Mouse (Mus musculus) midbrain, embryonic 10.5 days (tissue): ENCODE results near the gene Clasp2. TPM values are rescaled to one million over a fixed set of nuclear protein-coding genes. Genes with fewer than 3 reads are reported as not detected.

ENCODE experiments used
- DNase-seq: peaks from one replicate; pipeline ENCODE4 v3.0.0-alpha.2; 2017; ENCODE audit warnings: low spot score
- H3K27ac ChIP-seq: fragments of 300-500 bp; sonication (generic); replicated peaks from 2 replicates; pipeline ENCODE4 v1.5.1; 2016; ENCODE audit warnings: mild to moderate bottlenecking
- H3K27me3 ChIP-seq: fragments of 300-500 bp; sonication (generic); 2 replicates; pipeline ENCODE4 v1.6.1; 2016; ENCODE audit warnings: low read depth, mild to moderate bottlenecking; ENCODE audit not compliant: poor library complexity, severe bottlenecking
- H3K36me3 ChIP-seq: fragments of 300-500 bp; sonication (generic); 2 replicates; pipeline ENCODE4 v1.6.1; 2016; ENCODE audit warnings: mild to moderate bottlenecking, moderate library complexity
- H3K4me1 ChIP-seq: fragments of 300-500 bp; sonication (generic); 2 replicates; pipeline ENCODE4 v1.6.1; 2016
- H3K4me3 ChIP-seq: fragments of 300-500 bp; sonication (generic); 2 replicates; pipeline ENCODE4 v1.5.1; 2016; ENCODE audit warnings: mild to moderate bottlenecking, moderate library complexity
- H3K9me3 ChIP-seq: fragments of 300-500 bp; sonication (generic); replicated peaks from 2 replicates; pipeline ENCODE4 v1.6.1; 2016; ENCODE audit warnings: mild to moderate bottlenecking
- WGBS: fragments of 180-500 bp; shearing (Covaris S2); methylation state at CpG from one replicate; pipeline ENCODE4 v1.1.7; 2016; 5-methylcytosine and 5-hydroxymethylcytosine counted together
- polyA plus RNA-seq: library from polyadenylated mRNA; unstranded; fragments of >200 nt; fragmentation: Nextera tagmentation; extraction: Ambion mirVana; gene quantifications from 2 replicates; pipeline ENCODE4 v1.2.1, GENCODE M21; 2016

Gene Clasp2
- polyA plus RNA-seq, 1 experiment from 2014 or later: 32.9 TPM

GRCm38 (mm10) chr9:113726991-113727680, 14.1 kb upstream of the Clasp2 start:
- no peak overlapping the region for H3K4me3 ChIP-seq
- DNase-seq: no peak
- H3K27me3 ChIP-seq: no peaks in the 10 kb centered on the region
- no peaks in the 10 kb centered on the region for H3K36me3 ChIP-seq
- 90% methylated on average over 18 of the region's 18 CpGs for WGBS
- no peaks in the 10 kb centered on the region for H3K9me3 ChIP-seq
- H3K4me1 ChIP-seq: no peaks in the 10 kb centered on the region
- H3K27ac ChIP-seq: no peak overlapping the region

- WGBS: 85% methylated on average over 3 of the region's 3 CpGs
- Histone ChIP-seq H3K9me3 (no peaks in the 10 kb centered on the region), H3K27me3 (no peaks in the 10 kb centered on the region), H3K36me3 (no peaks in the 10 kb centered on the region), H3K4me3 (no peak overlapping the region), H3K27ac (no peak overlapping the region), H3K4me1 (no peaks in the 10 kb centered on the region)
- DNase-seq: no peak
Observed at GRCm38 (mm10) chr9:113731540-113731939, 9.7 kb upstream of the Clasp2 start.

GRCm38 (mm10) chr9:113735920-113736319, 5.4 kb upstream of the Clasp2 start:
- H3K27ac ChIP-seq: no peak overlapping the region

GRCm38 (mm10) chr9:113738021-113738420, 3.3 kb upstream of the Clasp2 start:
- Histone ChIP-seq H3K4me3 (no peak overlapping the region), H3K27me3 (no peaks in the 10 kb centered on the region), H3K27ac (no peak overlapping the region), H3K36me3 (no peaks in the 10 kb centered on the region), H3K9me3 (no peaks in the 10 kb centered on the region), H3K4me1 (peaks cover 20% of the 10 kb centered on the region)
- WGBS: 74% methylated on average over 9 of the region's 9 CpGs
- DNase-seq: no peak

More at GRCm38 (mm10) chr9:113735920-113736319, 5.4 kb upstream of the Clasp2 start:
- Histone ChIP-seq H3K4me1 (peaks cover 10% of the 10 kb centered on the region), H3K9me3 (no peaks in the 10 kb centered on the region), H3K4me3 (no peak overlapping the region), H3K36me3 (no peaks in the 10 kb centered on the region), H3K27me3 (no peaks in the 10 kb centered on the region)
- DNase-seq: no peak

GRCm38 (mm10) chr9:113738941-113739340, 2.3 kb upstream of the Clasp2 start:
- no peak for DNase-seq
- Histone ChIP-seq H3K9me3 (no peaks in the 10 kb centered on the region), H3K27ac (no peak overlapping the region), H3K4me3 (no peak overlapping the region), H3K36me3 (no peaks in the 10 kb centered on the region), H3K4me1 (peaks cover 25% of the 10 kb centered on the region), H3K27me3 (no peaks in the 10 kb centered on the region)
- 92% methylated on average over 6 of the region's 6 CpGs for WGBS

GRCm38 (mm10) chr9:113741637-113742137, 414 bp downstream of the Clasp2 start:
- no peaks in the 10 kb centered on the region for H3K27me3 ChIP-seq
- no peaks in the 10 kb centered on the region for H3K9me3 ChIP-seq
- no peaks in the 10 kb centered on the region for H3K36me3 ChIP-seq
- DNase-seq: peak; percentile 75
- peak overlapping the region; percentile 96 for H3K4me3 ChIP-seq
- H3K27ac ChIP-seq: peak overlapping the region; percentile 95
- WGBS: under 1% methylated on average over 63 of the region's 64 CpGs
- peaks cover 25% of the 10 kb centered on the region for H3K4me1 ChIP-seq

GRCm38 (mm10) chr9:113742361-113742794, 1.1 kb downstream of the Clasp2 start:
- peak overlapping the region; percentile 96 for H3K4me3 ChIP-seq
- peak overlapping the region; percentile 95 for H3K27ac ChIP-seq
- H3K9me3 ChIP-seq: no peaks in the 10 kb centered on the region
- H3K27me3 ChIP-seq: no peaks in the 10 kb centered on the region
- DNase-seq: peak; percentile 35
- 9% methylated on average over 17 of the region's 17 CpGs for WGBS
- peaks cover 25% of the 10 kb centered on the region for H3K4me1 ChIP-seq
- no peaks in the 10 kb centered on the region for H3K36me3 ChIP-seq

- Histone ChIP-seq H3K4me3 (peak overlapping the region; percentile 96; the same call in 1 of the 2 replicates), H3K27ac (no peak overlapping the region), H3K4me1 (peaks cover 25% of the 10 kb centered on the region), H3K9me3 (no peaks in the 10 kb centered on the region), H3K27me3 (no peaks in the 10 kb centered on the region), H3K36me3 (no peaks in the 10 kb centered on the region)
- DNase-seq: no peak
- WGBS: 71% methylated on average over 3 of the region's 3 CpGs
Observed at GRCm38 (mm10) chr9:113743291-113743690, 2.0 kb downstream of the Clasp2 start.

- DNase-seq: no peak
- H3K9me3 ChIP-seq: no peaks in the 10 kb centered on the region
- 93% methylated on average over 7 of the region's 7 CpGs for WGBS
- no peak overlapping the region for H3K4me3 ChIP-seq
- H3K36me3 ChIP-seq: peaks cover 11% of the 10 kb centered on the region
- H3K4me1 ChIP-seq: no peaks in the 10 kb centered on the region
- no peaks in the 10 kb centered on the region for H3K27me3 ChIP-seq
- no peak overlapping the region for H3K27ac ChIP-seq
Observed at GRCm38 (mm10) chr9:113749356-113749755, 8.1 kb downstream of the Clasp2 start.

- 0 out of 2 replicates have a peak, but pooled peaks cover 4% of the 10 kb centered on the region for H3K4me1 ChIP-seq
- no peak overlapping the region for H3K4me3 ChIP-seq
- peaks cover 4% of the 10 kb centered on the region; the same call in 1 of the 2 replicates for H3K9me3 ChIP-seq
- DNase-seq: no peak
- 92% methylated on average over 15 of the region's 15 CpGs for WGBS
- H3K36me3 ChIP-seq: peaks cover 25% of the 10 kb centered on the region
- H3K27ac ChIP-seq: no peak overlapping the region
- H3K27me3 ChIP-seq: no peaks in the 10 kb centered on the region
Observed at GRCm38 (mm10) chr9:113755888-113756719, 14.8 kb downstream of the Clasp2 start.

- H3K4me1 ChIP-seq: 0 out of 2 replicates have a peak, but pooled peaks cover 4% of the 10 kb centered on the region
- no peak overlapping the region for H3K4me3 ChIP-seq
- no peak overlapping the region for H3K27ac ChIP-seq
- H3K9me3 ChIP-seq: peaks cover 4% of the 10 kb centered on the region; the same call in 1 of the 2 replicates
- H3K27me3 ChIP-seq: no peaks in the 10 kb centered on the region
- H3K36me3 ChIP-seq: peaks cover 39% of the 10 kb centered on the region
- no peak for DNase-seq
- 95% methylated on average over 10 of the region's 10 CpGs for WGBS
Observed at GRCm38 (mm10) chr9:113758472-113758871, 17.2 kb downstream of the Clasp2 start.

GRCm38 (mm10) chr9:113759684-113760083, 18.4 kb downstream of the Clasp2 start:
- DNase-seq: no peak
- peaks cover 50% of the 10 kb centered on the region for H3K36me3 ChIP-seq
- no peak overlapping the region for H3K27ac ChIP-seq
- H3K27me3 ChIP-seq: no peaks in the 10 kb centered on the region
- 0 out of 2 replicates have a peak, but pooled peaks cover 4% of the 10 kb centered on the region for H3K4me1 ChIP-seq
- no peak overlapping the region for H3K4me3 ChIP-seq
- 94% methylated on average over 1 of the region's 1 CpGs for WGBS
- peaks cover 4% of the 10 kb centered on the region; the same call in 1 of the 2 replicates for H3K9me3 ChIP-seq
